Mouse (Mus musculus) retina, postnatal 7 days (tissue): Measurements from ENCODE around the gene Zscan21.

ENCODE experiments used
- DNase-seq: peaks from one replicate; pipeline ENCODE4 v3.0.0-alpha.2; 2012; ENCODE audit warnings: low read depth, low spot score

Zscan21 gene

GRCm38 (mm10) chr5:138117199-138118015, 704 bp downstream of the Zscan21 start:
- DNase-seq: peak; percentile 5

- no peak for DNase-seq
Observed at GRCm38 (mm10) chr5:138118041-138118440, 1.3 kb downstream of the Zscan21 start.

GRCm38 (mm10) chr5:138132425-138133064, 15.8 kb downstream of the Zscan21 start:
- DNase-seq: no peak

- no peak for DNase-seq
Observed at GRCm38 (mm10) chr5:138137257-138137656, 20.6 kb downstream of the Zscan21 start.

GRCm38 (mm10) chr5:138137935-138138549, 21.3 kb downstream of the Zscan21 start:
- peak; percentile 37 for DNase-seq

GRCm38 (mm10) chr5:138138585-138138984, 21.9 kb downstream of the Zscan21 start:
- no peak for DNase-seq

- DNase-seq: no peak
Observed at GRCm38 (mm10) chr5:138154390-138154789, 37.7 kb downstream of the Zscan21 start.

- DNase-seq: peak; percentile 93
Observed at GRCm38 (mm10) chr5:138155443-138155976, 38.8 kb downstream of the Zscan21 start, which contains the start of gene Zfp113. TSS of gene Zfp113 (minus strand) at chr5:138155744.

GRCm38 (mm10) chr5:138160224-138160762, 43.6 kb downstream of the Zscan21 start:
- DNase-seq: no peak

GRCm38 (mm10) chr5:138160842-138161665, 44.4 kb downstream of the Zscan21 start, which contains the start of gene Cops6:
TSS of gene Cops6 (plus strand) at chr5:138161071.
- DNase-seq: peak; percentile 88

GRCm38 (mm10) chr5:138163046-138163445, 46.3 kb downstream of the Zscan21 start:
- DNase-seq: no peak

GRCm38 (mm10) chr5:138163610-138164009, 46.9 kb downstream of the Zscan21 start:
- no peak for DNase-seq

- DNase-seq: no peak
Observed at GRCm38 (mm10) chr5:138165594-138165993, 48.9 kb downstream of the Zscan21 start.

- DNase-seq: peak; percentile 94
Observed at GRCm38 (mm10) chr5:138170936-138171561, 54.3 kb downstream of the Zscan21 start.

GRCm38 (mm10) chr5:138171695-138172491, 55.2 kb downstream of the Zscan21 start, which contains the start of the genes Ap4m1 and Mcm7:
TSS of gene Ap4m1 (plus strand) at chr5:138172002.
TSS of gene Mcm7 (minus strand) at chr5:138172422.
- DNase-seq: peak; percentile 95

GRCm38 (mm10) chr5:138173217-138173616, 56.5 kb downstream of the Zscan21 start:
- no peak for DNase-seq
